11 mouse cellular contexts compared by ENCODE assay signal in genomic region chr17:25686323-25686722, GRCm38 (mm10). TPM values are rescaled to one million over a fixed set of nuclear protein-coding genes. Genes with fewer than 3 reads are reported as not detected.
DNase-seq lines count a peak whose midpoint lies in the region; ATAC-seq and TF ChIP-seq lines count a peak whose summit lies in the region.
"Had no signal": no experiment of that assay in that cellular context is flagged by ENCODE, and none has a peak within 500 bp of the region (broad histone marks: within the 10 kb centered on the region; RNA-seq: fewer than 3 reads in every experiment).

No protein-coding gene starts in this region.

- no peak overlapping the region for H3K27ac ChIP-seq in forebrain, postnatal 0 days (ENCODE audit: low read depth, low read length)
- H3K27ac ChIP-seq in forebrain, embryonic 12.5 days, result no peak overlapping the region
- H3K27ac ChIP-seq in lung, embryonic 14.5 days (ENCODE audit: low read depth), result no peak overlapping the region
- H3K27ac ChIP-seq in ES-Bruce4 (ENCODE audit: insufficient read depth, low read length), result no peak overlapping the region
- H3K27ac ChIP-seq: heart, embryonic 15.5 days; lung, embryonic 15.5 days; neural tube, embryonic 13.5 days had no signal

- no peaks in the 10 kb centered on the region for H3K27me3 ChIP-seq in forebrain, postnatal 0 days (ENCODE audit: insufficient read depth, low read length)
- H3K27me3 ChIP-seq in forebrain, embryonic 12.5 days, result peaks cover 5% of the 10 kb centered on the region; the same call in 1 of the 2 replicates
- H3K27me3 ChIP-seq in lung, embryonic 14.5 days (ENCODE audit: insufficient read depth, low read length), result no peaks in the 10 kb centered on the region; the same call in 1 of the 2 replicates
- no peaks in the 10 kb centered on the region for H3K27me3 ChIP-seq in ES-Bruce4 (ENCODE audit: control insufficient read depth, insufficient read depth, low read length, poor library complexity, severe bottlenecking)
- H3K27me3 ChIP-seq: lung, embryonic 15.5 days; neural tube, embryonic 13.5 days had no signal

- H3K36me3 ChIP-seq in forebrain, postnatal 0 days (ENCODE audit: insufficient read depth), result no peaks in the 10 kb centered on the region
- no peaks in the 10 kb centered on the region for H3K36me3 ChIP-seq in forebrain, embryonic 12.5 days (replicated peaks)
- H3K36me3 ChIP-seq in lung, embryonic 14.5 days (ENCODE audit: insufficient read depth), result no peaks in the 10 kb centered on the region
- H3K36me3 ChIP-seq in ES-Bruce4 (ENCODE audit: control insufficient read depth, insufficient read depth, low read length, poor library complexity, severe bottlenecking), result no peaks in the 10 kb centered on the region
- H3K36me3 ChIP-seq: heart, embryonic 15.5 days; lung, embryonic 15.5 days; neural tube, embryonic 13.5 days had no signal

- ATAC-seq in forebrain, postnatal 0 days, result no peak
- no peak for ATAC-seq in forebrain, embryonic 12.5 days (ENCODE audit: low FRiP score)
- no peak for ATAC-seq in lung, embryonic 14.5 days (ENCODE audit: insufficient read depth)
- peak; percentile 48 for ATAC-seq in granulocyte monocyte progenitor cell, adult 5-6 weeks (replicated peaks; ENCODE audit: poor library complexity, severe bottlenecking)

- H3K9ac ChIP-seq in forebrain, postnatal 0 days, result no peak overlapping the region
- H3K9ac ChIP-seq in forebrain, embryonic 12.5 days, result no peak overlapping the region
- no peak overlapping the region for H3K9ac ChIP-seq in lung, embryonic 14.5 days
- no peak overlapping the region for H3K9ac ChIP-seq in ES-Bruce4 (ENCODE audit: low read depth, poor library complexity, severe bottlenecking)
- H3K9ac ChIP-seq: heart, embryonic 15.5 days; lung, embryonic 15.5 days; neural tube, embryonic 13.5 days had no signal

- TF ChIP-seq CTCF in forebrain, postnatal 0 days (IDR thresholded peaks at IDR 0.05; ENCODE audit: low read depth), result peak; percentile 56
- peak; percentile 54 for TF ChIP-seq CTCF in lung, embryonic 14.5 days (IDR thresholded peaks at IDR 0.05; ENCODE audit: low read depth)
- TF ChIP-seq CTCF in ES-Bruce4 (IDR thresholded peaks at IDR 0.05; ENCODE audit: low read depth, low read length), result peak; percentile 24

- TF ChIP-seq EP300 in ES-Bruce4 (IDR thresholded peaks at IDR 0.05; ENCODE audit: insufficient read depth, low read depth, low read length), result no peak

- H3K9me3 ChIP-seq in forebrain, postnatal 0 days (ENCODE audit: low read length), result no peaks in the 10 kb centered on the region
- H3K9me3 ChIP-seq in forebrain, embryonic 12.5 days, result no peaks in the 10 kb centered on the region
- H3K9me3 ChIP-seq in lung, embryonic 14.5 days (ENCODE audit: low read depth, low read length), result no peaks in the 10 kb centered on the region
- no peaks in the 10 kb centered on the region for H3K9me3 ChIP-seq in ES-Bruce4 (replicated peaks; ENCODE audit: control insufficient read depth, insufficient read depth, low read length, poor library complexity, severe bottlenecking)
- H3K9me3 ChIP-seq: heart, embryonic 15.5 days; lung, embryonic 15.5 days; neural tube, embryonic 13.5 days had no signal

- TF ChIP-seq POLR2A in ES-Bruce4 (IDR thresholded peaks at IDR 0.05; ENCODE audit: insufficient read depth, low read length), result no peak

- no peaks in the 10 kb centered on the region for H3K4me1 ChIP-seq in forebrain, postnatal 0 days (ENCODE audit: insufficient read depth)
- H3K4me1 ChIP-seq in forebrain, embryonic 12.5 days, result peaks cover 11% of the 10 kb centered on the region
- no peaks in the 10 kb centered on the region for H3K4me1 ChIP-seq in lung, embryonic 14.5 days (ENCODE audit: insufficient read depth)
- H3K4me1 ChIP-seq in ES-Bruce4 (ENCODE audit: control insufficient read depth, insufficient read depth, low read length), result no peaks in the 10 kb centered on the region
- H3K4me1 ChIP-seq: heart, embryonic 15.5 days; lung, embryonic 15.5 days; neural tube, embryonic 13.5 days had no signal

- H3K4me3 ChIP-seq in forebrain, postnatal 0 days (ENCODE audit: low read depth, low read length), result no peak overlapping the region
- no peak overlapping the region for H3K4me3 ChIP-seq in forebrain, embryonic 12.5 days (replicated peaks)
- no peak overlapping the region for H3K4me3 ChIP-seq in lung, embryonic 14.5 days (ENCODE audit: low read depth, low read length)
- no peak overlapping the region for H3K4me3 ChIP-seq in ES-Bruce4 (ENCODE audit: low read depth, low read length)
- H3K4me3 ChIP-seq: heart, embryonic 15.5 days; lung, embryonic 15.5 days; neural tube, embryonic 13.5 days had no signal

- DNase-seq in forebrain, postnatal 0 days, result no peak
- DNase-seq in lung, embryonic 14.5 days, result peak; percentile 43
- no peak for DNase-seq in lung, postnatal 4 days
- DNase-seq in gastrocnemius, postnatal 25 days, result no peak
- DNase-seq in kidney, adult 8-10 months, result no peak

- WGBS in forebrain, postnatal 0 days, result 47% methylated on average over 7 of the region's 7 CpGs
- 52% methylated on average over 7 of the region's 7 CpGs for WGBS in forebrain, embryonic 12.5 days
- 37% methylated on average over 7 of the region's 7 CpGs for WGBS in lung, embryonic 14.5 days

- no peak overlapping the region for H3K4me2 ChIP-seq in forebrain, postnatal 0 days (ENCODE audit: low read depth)
- no peak overlapping the region for H3K4me2 ChIP-seq in forebrain, embryonic 12.5 days
- no peak overlapping the region for H3K4me2 ChIP-seq in lung, embryonic 14.5 days
- H3K4me2 ChIP-seq: heart, embryonic 15.5 days; lung, embryonic 15.5 days; neural tube, embryonic 13.5 days had no signal

RNA-seq across cellular contexts. Expression of gene Gng13, which starts 30.6 kb away (rescaled TPM):
- total RNA-seq in forebrain, postnatal 0 days (2014; rRNA removed), result 8.2 and 23.2 TPM in 2 replicates
- 17.0 and 24.5 TPM in 2 replicates for polyA plus RNA-seq in forebrain, postnatal 0 days (2015; fragmentation: Nextera tagmentation; extraction: Ambion mirVana)
- 1.7 and 1.9 TPM in 2 replicates for polyA plus RNA-seq in forebrain, embryonic 12.5 days (2016; fragmentation: Nextera tagmentation; extraction: Ambion mirVana)
- polyA plus RNA-seq in lung, embryonic 14.5 days (2014; fragmentation: Nextera tagmentation; extraction: Ambion mirVana), result 1.3 and 1.4 TPM in 2 replicates
- polyA plus RNA-seq in ES-Bruce4 (2011; ENCODE audit: insufficient read depth, insufficient read length, low read depth, missing spikeins), result 12.4 and 17.3 TPM in 2 replicates
- total RNA-seq in granulocyte monocyte progenitor cell, adult 5-6 weeks (2014; fragmentation: Nextera tagmentation), result not detected in 2 replicates
- not detected in 2 replicates for total RNA-seq in granulocyte monocyte progenitor cell, adult 5-6 weeks (2017)
- total RNA-seq in gastrocnemius, postnatal 25 days (2021), result not detected

RNA-seq across cellular contexts. Expression of gene Chtf18, which starts 40.9 kb away (rescaled TPM):
- total RNA-seq in forebrain, postnatal 0 days (2014; rRNA removed), result 2.2 and 3.7 TPM in 2 replicates
- 2.3 and 3.3 TPM in 2 replicates for polyA plus RNA-seq in forebrain, postnatal 0 days (2015; fragmentation: Nextera tagmentation; extraction: Ambion mirVana)
- polyA plus RNA-seq in forebrain, embryonic 12.5 days (2016; fragmentation: Nextera tagmentation; extraction: Ambion mirVana), result 39.6 and 41.8 TPM in 2 replicates
- polyA plus RNA-seq in lung, embryonic 14.5 days (2014; fragmentation: Nextera tagmentation; extraction: Ambion mirVana), result 27.1 and 32.3 TPM in 2 replicates
- 39.4 and 47.2 TPM in 2 replicates for polyA plus RNA-seq in ES-Bruce4 (2011; ENCODE audit: insufficient read depth, insufficient read length, low read depth, missing spikeins)
- total RNA-seq in granulocyte monocyte progenitor cell, adult 5-6 weeks (2014; fragmentation: Nextera tagmentation), result 16.8 and 29.8 TPM in 2 replicates
- 17.0 and 22.4 TPM in 2 replicates for total RNA-seq in granulocyte monocyte progenitor cell, adult 5-6 weeks (2017)
- total RNA-seq in gastrocnemius, postnatal 25 days (2021), result 1 to 10 TPM in 1 of 2 experiments, under 1 TPM in 1; 0.33 to 1.2 TPM

RNA-seq across cellular contexts. Expression of gene Rpusd1, which starts 41.1 kb away (rescaled TPM):
- total RNA-seq in forebrain, postnatal 0 days (2014; rRNA removed), result 6.5 and 8.0 TPM in 2 replicates
- 30.0 and 30.7 TPM in 2 replicates for polyA plus RNA-seq in forebrain, postnatal 0 days (2015; fragmentation: Nextera tagmentation; extraction: Ambion mirVana)
- polyA plus RNA-seq in forebrain, embryonic 12.5 days (2016; fragmentation: Nextera tagmentation; extraction: Ambion mirVana), result 18.0 and 19.6 TPM in 2 replicates
- 22.1 and 22.6 TPM in 2 replicates for polyA plus RNA-seq in lung, embryonic 14.5 days (2014; fragmentation: Nextera tagmentation; extraction: Ambion mirVana)
- 17.0 and 18.4 TPM in 2 replicates for polyA plus RNA-seq in ES-Bruce4 (2011; ENCODE audit: insufficient read depth, insufficient read length, low read depth, missing spikeins)
- total RNA-seq in granulocyte monocyte progenitor cell, adult 5-6 weeks (2014; fragmentation: Nextera tagmentation), result 10.9 and 15.6 TPM in 2 replicates
- 4.2 and 6.6 TPM in 2 replicates for total RNA-seq in granulocyte monocyte progenitor cell, adult 5-6 weeks (2017)
- 1 to 10 TPM; 2.9 to 3.9 TPM for total RNA-seq in gastrocnemius, postnatal 25 days (2021)

RNA-seq across cellular contexts. Expression of gene Mslnl, which starts 49.5 kb away (rescaled TPM):
- 0.10 TPM in 1 of 2 replicates, not detected in the other for total RNA-seq in forebrain, postnatal 0 days (2014; rRNA removed)
- polyA plus RNA-seq in forebrain, postnatal 0 days (2015; fragmentation: Nextera tagmentation; extraction: Ambion mirVana), result not detected in 2 replicates
- polyA plus RNA-seq in forebrain, embryonic 12.5 days (2016; fragmentation: Nextera tagmentation; extraction: Ambion mirVana), result 0.18 TPM in 1 of 2 replicates, not detected in the other
- polyA plus RNA-seq in lung, embryonic 14.5 days (2014; fragmentation: Nextera tagmentation; extraction: Ambion mirVana), result 0.24 and 0.31 TPM in 2 replicates
- 0.30 TPM in 1 of 2 replicates, not detected in the other for polyA plus RNA-seq in ES-Bruce4 (2011; ENCODE audit: insufficient read depth, insufficient read length, low read depth, missing spikeins)
- total RNA-seq in granulocyte monocyte progenitor cell, adult 5-6 weeks (2014; fragmentation: Nextera tagmentation), result not detected in 2 replicates
- total RNA-seq in granulocyte monocyte progenitor cell, adult 5-6 weeks (2017), result not detected in 2 replicates
- total RNA-seq in gastrocnemius, postnatal 25 days (2021), result not detected
- polyA plus RNA-seq: heart, embryonic 15.5 days; neural tube, embryonic 13.5 days had no signal
